Mouse (Mus musculus) CD4-positive helper T cell, adult 2 months (primary cell): ENCODE results near the gene Zc3hav1l.

ENCODE experiments used
- DNase-seq: peaks from one replicate; pipeline ENCODE4 v3.0.0-alpha.2; 2012; ENCODE audit warnings: low read depth, missing footprints, low spot score

Zc3hav1l gene

DNA sequence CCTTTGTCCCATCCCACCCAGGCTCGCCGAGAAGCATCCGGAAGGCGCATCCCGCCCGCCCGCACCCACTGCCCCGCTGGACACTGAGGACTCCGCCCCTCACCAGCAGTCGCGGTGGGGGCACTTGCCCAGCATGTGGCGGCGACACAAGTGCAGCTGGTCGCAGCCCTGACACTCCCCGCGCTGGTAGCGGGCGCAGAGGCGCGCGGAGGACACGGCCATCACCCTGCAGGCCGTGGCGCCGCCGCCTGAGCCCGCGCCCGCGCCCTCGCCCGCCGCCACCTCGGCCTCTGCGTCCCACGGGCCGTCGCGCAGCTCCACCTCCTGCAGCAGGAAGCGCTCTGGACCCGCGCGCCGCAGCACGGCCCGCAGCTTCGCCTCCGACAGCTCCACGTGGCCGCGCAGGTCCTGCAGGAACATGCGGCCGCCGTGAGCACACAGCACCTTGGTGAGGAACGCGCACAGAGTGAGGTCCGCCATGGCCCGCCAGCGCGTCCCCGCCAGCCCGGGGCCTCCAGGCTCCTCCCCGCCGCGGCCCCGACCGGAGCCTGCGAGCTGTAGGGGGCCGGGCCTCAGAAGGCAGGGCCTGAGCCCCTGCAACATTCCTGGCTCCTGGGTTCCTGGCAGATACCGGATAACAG is at the start of gene Zc3hav1l:
Gene Zc3hav1l (minus strand): TSS at position 499 of the 641 bp plus-strand sequence.
- peak; percentile 59 for DNase-seq

- DNase-seq: peak; percentile 52
Measured at GRCm38 (mm10) chr6:38347875-38348274, 48.8 kb upstream of the Zc3hav1l start.

- DNase-seq: peak; percentile 90
Measured at GRCm38 (mm10) chr6:38345796-38346195, 46.7 kb upstream of the Zc3hav1l start.

GRCm38 (mm10) chr6:38344006-38344670 is 45.1 kb upstream of the Zc3hav1l start:
- DNase-seq: peak; percentile 64

GRCm38 (mm10) chr6:38343581-38343980 is 44.5 kb upstream of the Zc3hav1l start:
- DNase-seq: peak; percentile 54

- no peak for DNase-seq
Measured at GRCm38 (mm10) chr6:38342666-38342992, 43.6 kb upstream of the Zc3hav1l start.

DNA sequence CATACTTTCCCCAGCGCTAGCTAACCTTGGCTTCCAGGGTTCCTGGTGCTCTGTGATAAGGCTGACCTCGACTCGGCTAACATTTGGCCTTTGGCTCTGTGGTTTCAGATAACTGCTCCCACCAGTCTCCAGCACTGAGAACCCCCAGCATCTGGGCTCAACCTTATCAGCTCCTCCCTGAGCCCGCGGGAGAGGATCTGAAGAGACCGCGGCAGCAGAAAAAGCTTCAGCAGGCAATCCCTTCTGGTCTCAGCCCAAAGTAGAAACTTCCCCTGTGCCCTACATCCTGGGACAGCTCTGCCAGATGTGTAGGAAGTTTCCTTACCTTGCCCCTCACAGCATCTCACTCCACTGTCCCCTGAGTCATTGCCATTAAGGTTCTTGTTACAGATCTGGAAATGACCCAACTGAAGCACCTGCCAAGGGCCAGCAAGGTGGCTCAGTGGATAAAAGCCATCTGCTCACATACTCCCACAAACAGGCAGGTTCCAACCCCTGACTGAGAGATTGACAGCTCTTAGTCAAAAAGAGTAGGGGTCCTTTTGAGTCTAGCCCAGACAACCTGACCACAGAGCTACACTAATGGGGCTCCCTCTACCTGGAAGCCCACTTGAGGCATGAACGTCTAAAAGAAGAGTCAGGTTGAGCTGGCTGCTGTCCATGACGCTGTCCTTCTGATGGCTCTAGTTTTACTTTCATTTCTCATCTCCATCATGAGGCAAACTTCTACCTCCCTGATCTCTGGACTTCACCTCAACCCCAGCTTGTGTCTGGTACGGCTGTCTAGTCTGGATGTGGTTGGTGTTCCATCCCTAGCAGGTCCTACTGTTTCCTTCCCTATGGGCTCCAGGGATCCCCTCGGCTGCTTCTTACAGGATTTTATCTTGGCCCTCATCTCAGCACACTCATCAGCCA is 42.9 kb upstream of the Zc3hav1l start:
- peak; percentile 83 for DNase-seq

DNA sequence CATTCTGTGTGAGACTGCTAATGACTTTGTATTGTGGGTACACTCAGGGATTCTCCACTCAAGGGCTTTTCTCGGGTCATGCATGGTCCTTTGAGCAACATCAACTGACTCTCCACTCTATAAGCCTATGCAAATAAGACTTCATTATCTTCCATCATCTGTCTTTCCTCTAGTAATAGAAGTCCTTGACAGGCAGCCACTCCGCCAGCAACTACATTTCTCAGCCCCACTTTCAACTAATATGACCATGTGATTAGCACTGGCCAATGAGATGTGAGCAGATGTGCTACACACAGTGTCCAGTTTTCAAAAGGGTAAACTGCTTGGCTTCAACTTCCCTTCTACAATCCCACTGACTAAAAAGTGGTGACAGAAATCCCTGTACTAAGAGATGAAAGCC is 40.0 kb upstream of the Zc3hav1l start:
- no peak for DNase-seq

DNA sequence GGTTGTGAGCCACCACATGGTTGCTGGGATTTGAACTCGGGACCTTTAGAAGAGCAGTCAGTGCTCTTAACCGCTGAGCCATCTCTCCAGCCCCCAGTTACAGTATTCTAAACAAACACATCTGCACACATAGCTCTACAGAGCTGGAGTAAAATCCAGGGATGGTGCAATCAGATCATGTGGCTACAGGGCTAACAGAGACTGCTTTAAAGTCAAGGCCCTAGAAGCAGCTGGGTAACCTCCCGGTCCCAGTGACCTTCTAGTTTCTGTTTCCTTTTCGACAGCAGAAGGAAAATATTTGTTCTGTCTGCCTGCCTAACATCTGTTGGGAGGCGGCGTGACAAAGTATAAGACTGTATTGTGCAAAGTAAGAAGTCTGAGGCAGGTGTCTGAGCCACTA is 38.9 kb upstream of the Zc3hav1l start:
- DNase-seq: peak; percentile 65

DNA sequence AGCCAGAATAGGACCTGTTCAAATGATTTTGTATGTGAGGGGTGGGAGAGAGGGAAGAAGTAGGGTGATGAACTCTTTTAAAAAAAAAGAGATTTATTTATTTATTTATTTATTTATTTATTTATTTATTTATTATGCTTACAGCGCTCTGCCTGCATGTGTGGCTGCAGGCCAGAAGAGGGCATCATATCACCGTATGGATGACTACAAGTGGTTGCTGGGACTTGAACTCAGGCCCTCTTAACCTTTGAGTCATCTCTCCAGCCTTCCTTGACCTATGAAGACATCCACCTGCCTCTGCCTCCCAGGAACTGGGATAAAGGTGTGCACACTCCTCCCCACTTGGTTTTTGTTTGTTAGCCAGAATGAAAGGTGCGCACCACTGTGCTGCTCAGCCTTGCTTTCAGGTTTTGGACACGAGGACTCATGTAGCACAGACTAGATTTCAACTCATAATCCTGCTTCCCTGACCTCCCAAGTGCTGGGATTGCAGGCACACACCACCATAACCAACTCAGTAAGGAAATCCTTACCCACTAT is 38.2 kb upstream of the Zc3hav1l start:
- peak; percentile 53 for DNase-seq

DNA sequence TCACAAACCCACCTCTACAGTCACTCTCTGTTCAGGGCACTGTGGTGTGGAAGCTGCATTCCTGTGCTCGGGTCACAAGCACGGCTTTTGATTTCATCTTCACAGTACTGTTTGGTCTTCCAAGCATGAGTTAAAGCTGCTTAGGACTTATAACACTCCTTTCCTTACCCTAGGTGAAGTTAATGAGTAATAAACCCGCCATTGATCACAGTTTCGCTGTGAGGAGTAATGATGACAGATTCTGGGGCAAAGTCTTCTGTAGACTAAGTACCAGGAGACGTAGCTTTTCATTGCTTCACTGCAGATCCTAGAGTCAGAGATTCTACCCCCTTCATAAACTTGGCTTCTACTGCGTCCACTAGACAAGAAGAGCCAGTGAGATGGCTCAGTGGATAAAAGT is 36.2 kb upstream of the Zc3hav1l start:
- DNase-seq: no peak

DNA sequence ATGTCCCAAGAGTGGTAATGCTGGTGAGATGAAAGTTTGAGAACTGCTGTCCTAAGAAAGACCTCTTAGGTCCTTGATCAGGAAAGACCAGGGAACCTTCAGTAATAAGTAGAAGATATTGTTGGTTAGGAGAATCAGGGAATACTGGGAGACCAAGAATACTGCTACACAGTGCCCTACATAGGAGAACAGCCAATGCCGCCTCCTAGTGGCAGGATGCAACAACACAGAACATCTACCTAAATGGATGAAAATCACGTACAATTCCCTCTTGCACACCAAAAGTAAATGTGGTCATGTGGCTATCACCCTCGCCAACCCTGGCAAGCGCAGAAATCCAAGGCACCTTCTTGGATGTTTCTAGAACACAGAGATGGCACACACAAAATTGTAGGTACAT is 27.5 kb upstream of the Zc3hav1l start:
- peak; percentile 50 for DNase-seq

DNA sequence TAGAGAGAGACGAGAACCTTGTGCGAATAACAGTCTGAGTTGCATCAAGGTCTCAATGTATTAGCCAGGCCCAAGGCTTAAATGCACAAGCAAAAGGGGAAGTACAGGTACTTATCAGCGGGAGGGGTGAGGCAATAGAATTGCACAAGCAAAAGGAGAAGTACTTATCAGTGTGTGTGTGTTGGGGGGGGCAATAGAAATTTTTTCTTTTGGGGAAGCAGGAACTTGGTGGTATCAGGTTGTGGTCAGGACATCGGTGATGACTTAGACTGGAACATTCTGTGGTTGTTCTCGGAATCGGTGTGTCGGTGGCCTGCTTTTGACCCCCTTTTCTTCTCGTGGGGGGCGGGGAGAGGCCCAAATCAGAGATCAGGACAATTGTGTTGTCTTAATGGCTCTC is 21.6 kb upstream of the Zc3hav1l start:
- peak; percentile 54 for DNase-seq

- DNase-seq: peak; percentile 10
Measured at GRCm38 (mm10) chr6:38316050-38316449, 17.0 kb upstream of the Zc3hav1l start.

- peak; percentile 30 for DNase-seq
Measured at GRCm38 (mm10) chr6:38309741-38310140, 10.7 kb upstream of the Zc3hav1l start.

DNA sequence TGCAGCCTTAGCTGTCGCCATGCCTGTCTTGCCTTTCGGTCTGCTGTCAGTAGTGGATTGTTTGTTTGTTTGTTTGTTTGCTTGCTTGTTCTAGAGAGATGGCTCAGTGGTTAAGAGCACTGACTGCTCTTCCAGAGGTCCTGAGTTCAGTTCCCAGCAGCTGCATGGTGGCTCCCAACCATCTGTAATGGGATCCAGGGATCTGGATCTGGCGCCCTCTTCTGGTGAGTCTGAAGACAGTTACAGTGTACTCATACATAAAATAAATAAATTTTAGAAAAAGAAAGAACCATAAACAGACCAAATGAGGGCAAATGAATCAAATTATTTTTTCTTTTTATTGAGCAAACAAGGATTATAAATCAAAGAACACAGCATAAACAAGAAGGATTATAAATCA is 5.9 kb upstream of the Zc3hav1l start:
- DNase-seq: no peak

- DNase-seq: no peak
Measured at GRCm38 (mm10) chr6:38298246-38298635, 818 bp downstream of the Zc3hav1l start.

DNA sequence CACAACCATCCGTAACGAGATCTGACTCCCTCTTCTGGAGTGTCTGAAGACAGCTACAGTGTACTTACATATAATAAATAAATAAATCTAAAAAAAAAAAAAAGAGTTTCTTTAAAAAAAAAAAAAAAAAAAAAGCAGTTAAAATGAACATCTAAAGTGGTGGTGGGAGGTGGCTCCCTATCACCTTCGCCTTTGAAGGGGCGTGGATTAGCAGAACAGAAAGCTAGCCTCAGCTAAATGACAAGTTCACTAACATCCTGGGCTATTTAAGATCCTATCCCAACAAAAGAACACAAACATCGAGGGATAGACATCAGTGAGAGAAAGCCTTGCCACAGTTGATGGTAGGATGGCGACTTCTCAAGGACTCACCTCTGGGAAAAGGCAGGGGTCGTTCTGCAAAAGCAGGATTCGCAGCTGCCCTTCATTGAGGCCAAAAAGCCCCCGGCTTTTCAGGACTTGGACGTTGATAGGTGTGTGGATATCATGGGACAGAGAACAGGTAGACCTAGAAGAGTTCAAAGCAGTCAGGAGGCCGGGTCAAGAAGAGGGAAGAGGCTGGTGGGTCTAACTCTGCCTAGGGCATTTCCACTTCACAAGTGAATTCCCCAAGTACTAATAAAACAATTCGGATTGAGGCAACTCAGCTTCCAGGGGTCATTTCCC is 1.3 kb downstream of the Zc3hav1l start:
- DNase-seq: no peak

- no peak for DNase-seq
Measured at GRCm38 (mm10) chr6:38293708-38294107, 5.4 kb downstream of the Zc3hav1l start.

DNA sequence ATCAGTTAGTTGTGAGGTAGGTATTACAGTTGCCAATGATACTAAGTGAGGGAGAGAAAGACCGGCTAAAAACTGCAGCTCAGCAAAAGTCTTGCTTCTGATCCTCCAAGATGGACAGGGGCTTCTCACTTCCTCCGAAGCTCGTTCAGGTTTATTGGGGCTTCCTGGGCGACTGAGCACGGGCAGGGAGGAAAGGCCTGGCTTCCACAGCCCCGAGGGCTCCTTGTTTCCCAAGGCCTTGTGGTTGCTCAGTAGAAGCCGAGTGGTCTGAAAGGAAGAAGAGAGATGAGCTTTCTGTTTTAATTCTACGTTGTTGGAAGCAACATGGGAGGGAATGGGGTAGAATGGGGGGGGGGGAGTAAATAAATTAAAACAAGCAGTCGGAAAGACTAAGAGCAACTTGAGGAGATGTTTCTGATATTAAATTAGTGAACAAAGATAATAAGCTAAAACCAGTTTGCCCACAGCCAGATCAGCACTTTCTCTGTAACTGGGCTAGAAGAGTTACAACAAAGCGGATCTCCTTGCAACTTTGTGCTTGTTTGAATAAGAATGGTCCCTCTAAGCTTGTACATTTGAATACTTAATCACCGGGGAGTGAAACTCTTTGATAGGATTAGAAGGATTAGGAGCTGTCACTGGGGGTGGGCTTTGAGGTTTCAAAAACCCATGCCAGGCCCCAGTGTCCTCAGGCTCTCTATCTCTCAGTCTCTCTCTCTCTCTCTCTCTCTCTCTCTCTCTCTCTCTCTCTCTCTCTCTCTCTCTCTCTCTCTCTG is 6.0 kb downstream of the Zc3hav1l start:
- no peak for DNase-seq

- DNase-seq: no peak
Measured at GRCm38 (mm10) chr6:38284422-38284821, 14.6 kb downstream of the Zc3hav1l start.
